Mouse (Mus musculus): Measurements from ENCODE around the gene Ranbp10. TPM values are rescaled to one million over a fixed set of nuclear protein-coding genes. Genes with fewer than 3 reads are reported as not detected.

Gene Ranbp10
- polyA plus RNA-seq (2012; rRNA removed; ENCODE audit: low replicate concordance): 30.2 and 35.5 TPM in 2 replicates

GRCm38 (mm10) chr8:105826861-105827848 lies at the start of gene Ranbp10, which contains the start of gene Tsnaxip1:
Gene Ranbp10, minus strand, starts transcription at chr8:105827350.
Gene Tsnaxip1, plus strand, starts transcription at chr8:105827731.

DNA sequence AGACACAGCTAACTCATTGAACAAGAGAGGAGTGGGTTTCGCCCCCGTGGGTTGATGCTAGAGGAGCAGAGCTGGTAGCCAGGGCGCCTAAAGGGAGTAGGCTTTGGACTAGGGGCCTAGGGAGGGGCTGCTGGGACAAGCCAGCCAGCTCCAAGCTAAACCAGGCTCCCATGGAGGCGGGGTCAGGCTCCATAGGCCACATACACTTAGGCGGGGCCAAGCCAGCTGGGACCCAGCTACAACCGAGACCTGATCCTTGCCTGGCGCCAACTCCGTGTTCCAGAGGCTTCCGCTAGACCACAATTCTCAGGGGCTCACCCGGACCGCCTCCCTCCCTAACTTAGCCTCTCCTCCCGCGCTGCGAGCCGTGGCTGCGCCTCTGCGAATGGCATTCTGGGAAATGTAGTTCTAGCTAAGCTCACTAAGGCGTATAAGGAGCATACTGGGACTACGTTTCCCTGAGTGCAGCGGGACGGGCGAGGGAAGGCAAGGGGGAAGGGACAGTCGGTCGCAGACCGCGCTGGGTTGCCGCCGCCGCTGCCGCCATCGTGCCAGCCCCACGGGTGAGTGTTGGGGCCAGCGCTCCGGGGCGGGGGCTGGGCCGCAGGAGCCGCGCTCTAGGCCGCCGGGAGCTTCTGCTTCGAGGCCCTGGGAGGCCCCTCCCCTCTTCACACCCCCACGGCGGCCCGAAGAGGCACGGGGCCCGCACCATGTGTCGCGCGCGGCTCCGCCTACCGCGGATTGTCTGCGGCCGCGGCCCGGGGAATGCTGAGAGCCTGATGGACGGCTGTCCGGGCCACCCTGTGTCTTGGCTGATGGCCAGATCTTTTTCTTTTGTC lies 33.2 kb upstream of the Ranbp10 start, which contains the start of gene Nutf2:
TSS of gene Nutf2 (plus strand) at position 438 of the 839 bp plus-strand sequence.

GRCm38 (mm10) chr8:105854715-105855216 lies 27.6 kb upstream of the Ranbp10 start, which contains the start of gene Thap11:
Gene Thap11, plus strand, starts transcription at chr8:105855132.

GRCm38 (mm10) chr8:105853178-105853577 lies 26.0 kb upstream of the Ranbp10 start, which contains the start of gene Cenpt:
Gene Cenpt, minus strand, starts transcription at chr8:105853278.

GRCm38 (mm10) chr8:105758277-105759108 lies 68.7 kb downstream of the Ranbp10 start, which contains the start of gene Gfod2:
Gene Gfod2, minus strand, starts transcription at chr8:105758664.

Other genes with a start within 250 kb of the Ranbp10 start
- gene Ripor1, start 222.1 kb downstream of the Ranbp10 start, polyA plus RNA-seq (2012; rRNA removed; ENCODE audit: low replicate concordance): 27.0 and 36.9 TPM in 2 replicates
- 11.3 and 19.0 TPM in 2 replicates for gene Ctcf, start 190.8 kb downstream of the Ranbp10 start, polyA plus RNA-seq (2012; rRNA removed; ENCODE audit: low replicate concordance)
- 0.39 TPM in 1 of 2 replicates, not detected in the other for gene Agrp, start 190.0 kb downstream of the Ranbp10 start, polyA plus RNA-seq (2012; rRNA removed; ENCODE audit: low replicate concordance)
- 13.1 and 40.2 TPM in 2 replicates for gene Carmil2, start 141.1 kb downstream of the Ranbp10 start, polyA plus RNA-seq (2012; rRNA removed; ENCODE audit: low replicate concordance)
- 55.9 TPM in 2 replicates for gene Acd, start 126.2 kb downstream of the Ranbp10 start, polyA plus RNA-seq (2012; rRNA removed; ENCODE audit: low replicate concordance)
- gene Pard6a, start 126.2 kb downstream of the Ranbp10 start, polyA plus RNA-seq (2012; rRNA removed; ENCODE audit: low replicate concordance): 19.0 and 20.4 TPM in 2 replicates
- 0.12 TPM in 1 of 2 replicates, not detected in the other for gene 4933405L10Rik, start 119.7 kb downstream of the Ranbp10 start, polyA plus RNA-seq (2012; rRNA removed; ENCODE audit: low replicate concordance)
- 5.1 and 10.4 TPM in 2 replicates for gene Enkd1, start 119.1 kb downstream of the Ranbp10 start, polyA plus RNA-seq (2012; rRNA removed; ENCODE audit: low replicate concordance)
- gene Gfod2, start 68.7 kb downstream of the Ranbp10 start, polyA plus RNA-seq (2012; rRNA removed; ENCODE audit: low replicate concordance): 7.4 and 11.3 TPM in 2 replicates
- gene Tsnaxip1, start 381 bp upstream of the Ranbp10 start, polyA plus RNA-seq (2012; rRNA removed; ENCODE audit: low replicate concordance): not detected in 2 replicates
- 13.7 and 18.8 TPM in 2 replicates for gene Cenpt, start 25.9 kb upstream of the Ranbp10 start, polyA plus RNA-seq (2012; rRNA removed; ENCODE audit: low replicate concordance)
- 47.9 and 76.8 TPM in 2 replicates for gene Thap11, start 27.8 kb upstream of the Ranbp10 start, polyA plus RNA-seq (2012; rRNA removed; ENCODE audit: low replicate concordance)
- 16.7 and 34.9 TPM in 2 replicates for gene Nutf2, start 33.2 kb upstream of the Ranbp10 start, polyA plus RNA-seq (2012; rRNA removed; ENCODE audit: low replicate concordance)
- 75.2 and 91.4 TPM in 2 replicates for gene Edc4, start 53.5 kb upstream of the Ranbp10 start, polyA plus RNA-seq (2012; rRNA removed; ENCODE audit: low replicate concordance)
- 2.1 and 5.6 TPM in 2 replicates for gene Nrn1l, start 66.2 kb upstream of the Ranbp10 start, polyA plus RNA-seq (2012; rRNA removed; ENCODE audit: low replicate concordance)
- 44.9 and 68.5 TPM in 2 replicates for gene Pskh1, start 73.1 kb upstream of the Ranbp10 start, polyA plus RNA-seq (2012; rRNA removed; ENCODE audit: low replicate concordance)
- 3.0 and 3.2 TPM in 2 replicates for gene Ctrl, start 106.5 kb upstream of the Ranbp10 start, polyA plus RNA-seq (2012; rRNA removed; ENCODE audit: low replicate concordance)
- gene Psmb10, start 111.1 kb upstream of the Ranbp10 start, polyA plus RNA-seq (2012; rRNA removed; ENCODE audit: low replicate concordance): 155 and 284 TPM in 2 replicates
- 4.1 and 5.4 TPM in 2 replicates for gene Lcat, start 116.0 kb upstream of the Ranbp10 start, polyA plus RNA-seq (2012; rRNA removed; ENCODE audit: low replicate concordance)
- 43.9 and 52.9 TPM in 2 replicates for gene Slc12a4, start 138.7 kb upstream of the Ranbp10 start, polyA plus RNA-seq (2012; rRNA removed; ENCODE audit: low replicate concordance)
- 0.67 and 0.73 TPM in 2 replicates for gene Dpep3, start 152.1 kb upstream of the Ranbp10 start, polyA plus RNA-seq (2012; rRNA removed; ENCODE audit: low replicate concordance)
- 16.2 and 27.0 TPM in 2 replicates for gene Dus2, start 164.0 kb upstream of the Ranbp10 start, polyA plus RNA-seq (2012; rRNA removed; ENCODE audit: low replicate concordance)
- not detected in 2 replicates for gene Dpep2nb, start 178.6 kb upstream of the Ranbp10 start, polyA plus RNA-seq (2012; rRNA removed; ENCODE audit: low replicate concordance)
- 10.0 and 17.6 TPM in 2 replicates for gene Ddx28, start 184.5 kb upstream of the Ranbp10 start, polyA plus RNA-seq (2012; rRNA removed; ENCODE audit: low replicate concordance)
- gene Nfatc3, start 231.5 kb upstream of the Ranbp10 start, polyA plus RNA-seq (2012; rRNA removed; ENCODE audit: low replicate concordance): 29.5 and 59.1 TPM in 2 replicates

Data from mammary gland, adult 2 months (tissue).